Mouse (Mus musculus) limb, embryonic 13.5 days (tissue): ENCODE data around the gene Cym. TPM values are rescaled to one million over a fixed set of nuclear protein-coding genes. Genes with fewer than 3 reads are reported as not detected.

Experiments
- ATAC-seq: fragments of 200-750 bp; cut with Nextera tagmentation; 2 replicates; pipeline ENCODE4 v1.8.0; 2017; ENCODE audit warnings: low read depth, moderate number of reproducible peaks, moderate TSS enrichment; ENCODE audit not compliant: low FRiP score
- H3K27ac ChIP-seq: fragments of 300-500 bp; sonication (generic); 2 replicates; pipeline ENCODE4 v1.5.1; 2015; ENCODE audit warnings: inconsistent platforms, mild to moderate bottlenecking, moderate library complexity
- H3K27me3 ChIP-seq: fragments of 300-500 bp; sonication (generic); 2 replicates; pipeline ENCODE4 v1.6.1; 2015; ENCODE audit warnings: mild to moderate bottlenecking, inconsistent platforms
- H3K36me3 ChIP-seq: fragments of 300-500 bp; sonication (generic); 2 replicates; pipeline ENCODE4 v1.6.1; 2015; ENCODE audit warnings: inconsistent platforms, mild to moderate bottlenecking, moderate library complexity
- H3K4me1 ChIP-seq: fragments of 300-500 bp; sonication (generic); 2 replicates; pipeline ENCODE4 v1.6.1; 2015; ENCODE audit warnings: inconsistent platforms
- H3K4me2 ChIP-seq: fragments of 300-500 bp; sonication (generic); replicated peaks from 2 replicates; pipeline ENCODE4 v1.6.1; 2015; ENCODE audit warnings: inconsistent platforms, mild to moderate bottlenecking, moderate library complexity
- H3K4me3 ChIP-seq: fragments of 300-500 bp; sonication (generic); 2 replicates; pipeline ENCODE4 v1.5.1; 2015; ENCODE audit warnings: moderate library complexity, mild to moderate bottlenecking, inconsistent platforms
- H3K9ac ChIP-seq: fragments of 300-500 bp; sonication (generic); 2 replicates; pipeline ENCODE4 v1.6.1; 2015; ENCODE audit warnings: mild to moderate bottlenecking, inconsistent platforms
- H3K9me3 ChIP-seq: fragments of 300-500 bp; sonication (generic); 2 replicates; pipeline ENCODE4 v1.6.1; 2016; ENCODE audit warnings: inconsistent platforms
- WGBS: fragments of 180-500 bp; shearing (Covaris S2); methylation state at CpG from one replicate; pipeline ENCODE4 v1.1.7; 2015; 5-methylcytosine and 5-hydroxymethylcytosine counted together
- polyA plus RNA-seq: library from polyadenylated mRNA; unstranded; fragments of >200 nt; fragmentation: Nextera tagmentation; extraction: Ambion mirVana; gene quantifications from 2 replicates; pipeline ENCODE4 v1.2.1, GENCODE M21; 2015

The Cym gene
- 0.41 TPM in 1 of 2 replicates, not detected in the other for polyA plus RNA-seq

DNA sequence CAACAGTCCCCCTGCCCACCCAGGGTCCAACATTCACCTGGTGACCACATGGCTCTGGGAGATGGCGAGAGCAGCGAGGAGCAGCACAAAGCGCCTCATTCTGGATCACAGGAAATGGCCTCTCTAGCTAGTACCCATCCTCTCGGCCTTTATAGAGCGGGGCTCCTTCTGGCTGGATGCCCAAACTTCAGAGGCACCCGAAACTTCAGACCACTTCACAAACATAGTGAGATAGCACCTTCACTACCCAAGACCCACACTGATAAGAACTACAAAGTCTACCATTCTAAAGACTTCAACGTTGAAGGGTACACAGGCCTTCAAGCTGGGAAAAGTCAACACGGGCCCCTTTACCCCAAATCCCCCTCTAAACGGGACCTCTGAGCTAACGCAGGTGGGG is at the start of gene Cym:
Gene Cym (minus strand): TSS at position 125 of the 400 bp plus-strand sequence.
- Histone ChIP-seq H3K9ac (no peak within 1 kb of the TSS), H3K4me1 (no peaks in the 10 kb centered on the region), H3K9me3 (no peaks in the 10 kb centered on the region), H3K27me3 (no peaks in the 10 kb centered on the region), H3K4me3 (no peak within 1 kb of the TSS), H3K4me2 (no peak within 1 kb of the TSS), H3K36me3 (no peaks in the 10 kb centered on the region), H3K27ac (no peak within 1 kb of the TSS)
- WGBS: 75% methylated on average over 10 of the region's 10 CpGs
- no peak for ATAC-seq

DNA sequence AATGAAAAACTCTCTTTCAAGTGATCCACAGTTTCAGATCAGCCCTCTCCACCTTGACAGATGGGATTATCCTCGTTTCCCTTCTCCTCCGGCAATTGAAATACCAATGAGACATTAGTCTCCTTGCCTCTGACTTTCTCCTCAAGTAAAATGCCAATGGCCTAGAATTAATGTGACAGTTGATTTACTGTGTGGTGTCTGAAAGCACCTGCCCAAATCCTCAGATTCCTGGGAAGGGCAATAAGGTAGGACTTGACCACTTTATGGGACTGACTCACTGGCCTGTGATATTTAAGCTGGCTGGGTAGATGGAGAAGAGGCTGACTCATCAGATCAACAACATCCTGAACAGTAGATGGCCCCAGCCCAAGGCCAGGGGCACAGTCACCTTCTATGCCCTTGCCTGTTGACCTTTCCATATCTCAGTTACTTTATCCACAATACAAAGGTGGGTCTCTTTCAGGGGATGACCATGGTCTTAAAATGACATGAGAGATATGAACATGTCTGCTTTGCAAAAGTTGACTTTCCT is 45.3 kb upstream of the Cym start:
- Histone ChIP-seq H3K9ac (no peak overlapping the region), H3K4me2 (no peak overlapping the region), H3K4me3 (no peak overlapping the region), H3K9me3 (no peaks in the 10 kb centered on the region), H3K27ac (no peak overlapping the region), H3K27me3 (no peaks in the 10 kb centered on the region), H3K36me3 (no peaks in the 10 kb centered on the region), H3K4me1 (peaks cover 3% of the 10 kb centered on the region)
- no peak for ATAC-seq
- 69% methylated on average over 2 of the region's 2 CpGs for WGBS

DNA sequence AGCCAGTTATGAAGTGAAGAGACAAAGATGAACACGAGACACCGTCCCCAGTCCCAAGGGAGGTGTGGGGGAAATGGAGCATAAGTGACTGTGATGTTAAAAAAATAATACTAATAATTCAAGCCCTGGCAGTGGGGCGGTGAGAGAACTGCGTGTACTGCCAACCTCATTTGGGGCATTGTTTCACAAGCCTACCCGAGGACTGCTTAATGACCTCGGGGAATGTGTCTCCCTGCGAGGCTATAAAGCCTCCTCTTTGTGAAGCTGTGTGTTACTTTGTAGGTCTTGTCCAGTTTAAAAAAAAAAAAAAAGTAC is 40.3 kb upstream of the Cym start:
- H3K36me3 ChIP-seq: no peaks in the 10 kb centered on the region
- H3K27me3 ChIP-seq: no peaks in the 10 kb centered on the region
- WGBS: 29% methylated on average over 7 of the region's 7 CpGs
- H3K4me1 ChIP-seq: peaks cover 16% of the 10 kb centered on the region
- no peak overlapping the region for H3K4me3 ChIP-seq
- no peaks in the 10 kb centered on the region for H3K9me3 ChIP-seq
- peak overlapping the region; percentile 6; the same call in 1 of the 2 replicates for H3K27ac ChIP-seq
- H3K9ac ChIP-seq: peak overlapping the region; percentile 35; the same call in 1 of the 2 replicates
- no peak overlapping the region for H3K4me2 ChIP-seq
- ATAC-seq: no peak

DNA sequence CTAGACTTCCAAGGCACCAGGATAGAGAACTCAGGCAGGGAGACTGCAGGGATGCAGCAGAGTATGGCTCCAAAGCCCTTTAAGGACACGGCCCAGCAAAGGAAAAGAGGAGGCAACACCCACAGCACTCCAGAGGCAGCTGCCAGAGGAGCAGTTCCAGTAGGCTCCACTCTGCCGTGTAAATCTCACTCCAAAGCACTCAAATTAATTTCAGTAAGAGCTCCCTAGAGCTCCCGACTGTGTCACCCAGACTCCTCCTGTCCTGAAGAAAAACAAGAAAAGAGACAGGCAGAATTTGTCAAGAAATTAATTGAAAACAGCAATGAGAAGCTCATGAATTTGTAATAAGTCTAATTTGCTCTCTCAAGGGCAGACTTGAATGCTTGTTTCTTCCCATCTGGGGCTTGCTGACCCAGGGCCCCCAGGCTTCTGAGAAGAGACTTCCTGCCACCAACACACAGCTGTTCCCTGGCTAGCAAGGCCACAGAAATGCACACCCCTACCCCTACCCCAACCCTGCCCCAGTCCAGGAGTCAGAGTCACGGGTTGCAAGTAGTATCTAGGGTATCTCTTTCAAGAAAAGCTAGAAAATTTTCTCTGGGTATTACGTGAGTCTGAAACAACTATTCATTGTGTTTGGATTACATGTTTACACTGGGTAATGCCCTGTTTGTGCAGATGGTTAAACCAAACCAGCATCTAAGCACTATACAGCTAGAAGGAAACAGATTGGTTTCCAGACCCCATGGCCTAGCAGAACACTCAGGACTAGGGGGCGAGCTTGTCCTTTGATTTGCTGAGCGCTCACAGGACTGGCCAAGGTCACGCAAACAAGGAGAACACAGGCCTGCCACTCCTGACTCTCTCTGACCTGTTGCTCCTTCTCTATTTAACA is 39.7 kb upstream of the Cym start:
- no peak overlapping the region for H3K4me2 ChIP-seq
- no peak overlapping the region for H3K4me3 ChIP-seq
- H3K9ac ChIP-seq: peak overlapping the region; percentile 35; the same call in 1 of the 2 replicates
- 28% methylated on average over 8 of the region's 8 CpGs for WGBS
- no peaks in the 10 kb centered on the region for H3K9me3 ChIP-seq
- ATAC-seq: no peak
- H3K36me3 ChIP-seq: no peaks in the 10 kb centered on the region
- H3K27me3 ChIP-seq: no peaks in the 10 kb centered on the region
- H3K4me1 ChIP-seq: peaks cover 16% of the 10 kb centered on the region
- peak overlapping the region; percentile 6; the same call in 1 of the 2 replicates for H3K27ac ChIP-seq

DNA sequence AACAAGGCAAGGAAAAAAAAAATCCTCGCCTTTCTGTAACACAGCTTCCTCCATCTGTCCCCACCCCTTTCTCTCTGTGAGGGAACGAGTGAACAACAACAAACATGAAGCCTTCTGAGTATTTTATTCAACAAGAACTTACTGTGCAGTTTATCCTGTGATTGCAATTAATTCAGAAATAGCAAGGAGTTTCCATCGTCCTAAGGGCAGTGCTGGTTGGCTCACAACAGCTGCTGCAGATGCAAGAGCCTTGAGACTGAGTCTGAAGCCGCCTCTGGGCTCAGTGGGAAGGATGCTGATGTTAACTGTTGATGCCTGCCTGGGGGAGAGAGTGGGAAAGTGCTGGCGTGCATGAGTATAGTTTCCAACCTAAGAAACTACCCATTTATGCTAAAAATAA is 36.4 kb upstream of the Cym start:
- no peaks in the 10 kb centered on the region for H3K9me3 ChIP-seq
- peaks cover 16% of the 10 kb centered on the region for H3K4me1 ChIP-seq
- no peak overlapping the region for H3K4me3 ChIP-seq
- H3K36me3 ChIP-seq: no peaks in the 10 kb centered on the region
- no peak overlapping the region for H3K4me2 ChIP-seq
- no peak for ATAC-seq
- no peak overlapping the region for H3K27ac ChIP-seq
- no peaks in the 10 kb centered on the region for H3K27me3 ChIP-seq
- WGBS: 53% methylated on average over 5 of the region's 5 CpGs
- no peak overlapping the region for H3K9ac ChIP-seq

DNA sequence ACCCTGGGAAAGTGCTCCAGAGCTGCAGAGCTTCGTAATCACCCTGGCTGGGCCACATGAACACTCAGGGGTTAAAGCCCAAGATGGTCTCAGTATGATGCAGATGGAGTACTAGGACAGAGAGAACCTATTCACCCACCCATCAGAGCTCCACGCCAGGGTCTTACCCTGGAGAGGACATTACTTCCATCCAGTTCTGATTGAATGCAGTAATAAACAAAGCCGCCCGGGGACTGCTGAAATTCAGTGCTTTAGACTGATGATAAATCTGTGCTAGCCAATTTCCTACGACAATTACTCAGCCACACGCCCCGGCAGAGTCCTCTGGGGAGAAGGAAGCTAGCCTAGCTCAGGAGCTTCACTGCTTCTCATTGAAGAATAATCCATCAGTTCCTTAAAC is 35.2 kb upstream of the Cym start:
- Histone ChIP-seq H3K27me3 (no peaks in the 10 kb centered on the region), H3K4me2 (no peak overlapping the region), H3K36me3 (no peaks in the 10 kb centered on the region), H3K4me3 (no peak overlapping the region), H3K9me3 (no peaks in the 10 kb centered on the region), H3K9ac (no peak overlapping the region), H3K27ac (no peak overlapping the region), H3K4me1 (peaks cover 12% of the 10 kb centered on the region)
- no peak for ATAC-seq
- 47% methylated on average over 7 of the region's 7 CpGs for WGBS

DNA sequence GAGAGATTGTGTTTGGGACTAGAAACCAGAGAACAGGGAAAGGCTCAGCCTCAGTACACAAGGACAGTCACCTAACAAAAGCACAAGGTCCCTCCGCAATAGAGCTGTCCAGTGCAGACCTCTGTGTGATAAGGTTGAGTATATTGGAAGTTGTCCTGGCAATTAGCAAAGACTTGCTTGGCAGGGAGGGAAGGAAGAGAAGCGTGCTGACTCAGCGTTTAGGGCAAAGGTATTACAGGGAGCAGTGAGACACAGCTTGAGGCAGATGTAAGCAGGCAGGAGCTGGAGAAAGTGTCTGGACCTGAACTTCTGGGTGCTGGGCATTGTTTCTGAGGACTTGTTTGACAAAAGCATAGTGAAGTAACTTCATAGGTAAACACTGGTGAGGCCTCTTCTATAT is 34.5 kb upstream of the Cym start:
- Histone ChIP-seq H3K27ac (no peak overlapping the region), H3K9ac (no peak overlapping the region), H3K4me2 (no peak overlapping the region), H3K27me3 (no peaks in the 10 kb centered on the region), H3K4me1 (peaks cover 4% of the 10 kb centered on the region), H3K9me3 (no peaks in the 10 kb centered on the region), H3K36me3 (no peaks in the 10 kb centered on the region), H3K4me3 (no peak overlapping the region)
- 88% methylated on average over 3 of the region's 3 CpGs for WGBS
- no peak for ATAC-seq

DNA sequence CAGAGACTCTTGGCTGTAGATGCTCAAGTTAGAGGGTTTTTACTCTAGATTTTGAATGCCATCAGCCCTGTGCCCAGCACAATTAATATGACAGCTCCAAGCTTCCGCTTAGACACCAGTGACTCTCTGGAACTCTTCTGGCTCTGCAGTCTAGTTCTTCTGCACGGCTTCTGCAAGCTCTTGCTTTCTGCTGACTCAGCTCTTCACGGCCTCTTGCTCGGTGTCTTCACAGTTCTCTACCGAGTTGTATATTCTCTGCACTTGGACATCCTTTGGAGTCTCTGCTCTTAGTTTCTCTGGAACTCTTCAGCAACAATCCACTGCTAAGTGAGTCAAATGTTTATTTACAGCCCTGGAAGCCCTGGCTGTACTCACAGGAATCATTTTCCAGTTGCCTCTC is 32.4 kb upstream of the Cym start:
- Histone ChIP-seq H3K36me3 (no peaks in the 10 kb centered on the region), H3K27me3 (no peaks in the 10 kb centered on the region), H3K4me3 (no peak overlapping the region), H3K4me2 (no peak overlapping the region), H3K9ac (no peak overlapping the region), H3K9me3 (no peaks in the 10 kb centered on the region), H3K27ac (no peak overlapping the region), H3K4me1 (no peaks in the 10 kb centered on the region)
- ATAC-seq: no peak
- 75% methylated on average over 5 of the region's 5 CpGs for WGBS

DNA sequence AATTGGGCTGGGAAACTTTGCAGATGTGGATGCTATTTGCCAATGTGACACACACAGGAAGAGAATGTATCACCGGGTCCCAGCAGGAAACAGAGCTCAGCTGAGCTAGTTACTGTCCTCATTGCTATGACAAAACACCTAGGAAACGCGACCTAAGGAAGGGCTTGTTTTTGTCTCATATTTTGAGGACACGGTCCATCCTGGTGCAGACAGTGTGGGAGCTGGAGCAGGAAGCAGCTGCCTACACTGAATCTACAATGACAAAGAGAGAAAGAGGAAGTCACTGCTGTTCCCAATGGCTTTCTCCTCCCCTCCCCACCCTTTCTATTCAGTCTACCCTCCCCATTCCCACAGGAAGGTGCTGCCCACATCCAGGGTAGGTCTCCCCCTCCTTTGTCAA is 30.5 kb upstream of the Cym start:
- Histone ChIP-seq H3K9ac (no peak overlapping the region), H3K27ac (no peak overlapping the region), H3K4me2 (no peak overlapping the region), H3K27me3 (no peaks in the 10 kb centered on the region), H3K4me3 (no peak overlapping the region), H3K4me1 (no peaks in the 10 kb centered on the region), H3K36me3 (no peaks in the 10 kb centered on the region), H3K9me3 (no peaks in the 10 kb centered on the region)
- 80% methylated on average over 4 of the region's 4 CpGs for WGBS
- no peak for ATAC-seq

DNA sequence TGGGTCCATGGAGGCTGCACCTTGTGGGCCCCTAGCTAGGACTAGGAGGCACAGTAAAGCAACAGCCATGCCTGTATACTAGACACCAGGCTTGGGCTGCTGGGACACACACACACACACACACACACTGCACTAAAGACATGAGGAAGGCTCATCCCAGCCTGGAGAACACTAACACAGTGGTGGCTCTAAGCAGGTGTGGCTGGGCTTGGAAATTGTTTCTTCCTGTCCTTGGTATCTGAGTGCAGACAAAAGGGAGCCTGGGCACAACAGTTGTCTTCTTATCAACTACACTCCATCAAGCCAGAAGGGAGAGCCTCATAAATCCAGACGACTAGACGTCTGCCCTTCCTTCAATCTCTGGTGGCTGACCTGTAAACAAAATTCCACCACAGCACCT is 28.8 kb upstream of the Cym start:
- 11% methylated on average over 2 of the region's 2 CpGs for WGBS

DNA sequence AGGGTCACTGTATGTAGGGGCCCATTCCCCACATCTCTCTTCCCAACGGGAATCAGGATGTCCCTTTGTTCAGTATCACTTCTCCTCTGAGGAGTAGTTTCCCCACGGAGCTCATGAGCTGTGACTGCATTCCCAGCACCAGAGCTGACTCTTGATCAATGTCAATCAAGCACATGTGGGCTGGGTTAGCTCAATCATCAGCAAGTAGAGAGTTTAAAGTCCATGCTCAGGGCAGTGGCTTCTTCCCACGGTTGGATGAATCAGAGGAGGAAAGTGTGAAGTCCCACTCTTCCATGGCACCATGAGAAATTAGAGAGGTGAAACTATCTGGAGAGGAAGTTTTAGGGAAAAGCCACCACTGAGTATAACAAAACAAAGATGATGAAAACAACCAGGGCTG is 27.5 kb upstream of the Cym start:
- Histone ChIP-seq H3K9ac (no peak overlapping the region), H3K36me3 (no peaks in the 10 kb centered on the region), H3K27me3 (0 out of 2 replicates have a peak, but pooled peaks cover 4% of the 10 kb centered on the region), H3K9me3 (no peaks in the 10 kb centered on the region), H3K4me3 (no peak overlapping the region), H3K27ac (no peak overlapping the region), H3K4me2 (no peak overlapping the region), H3K4me1 (no peaks in the 10 kb centered on the region)
- 67% methylated on average over 3 of the region's 3 CpGs for WGBS
- ATAC-seq: no peak

More for the DNA sequence above, 28.8 kb upstream of the Cym start:
- ATAC-seq: no peak
- Histone ChIP-seq H3K36me3 (no peaks in the 10 kb centered on the region), H3K9me3 (no peaks in the 10 kb centered on the region), H3K27me3 (no peaks in the 10 kb centered on the region), H3K4me3 (no peak overlapping the region), H3K9ac (no peak overlapping the region), H3K4me2 (no peak overlapping the region), H3K27ac (no peak overlapping the region), H3K4me1 (no peaks in the 10 kb centered on the region)

DNA sequence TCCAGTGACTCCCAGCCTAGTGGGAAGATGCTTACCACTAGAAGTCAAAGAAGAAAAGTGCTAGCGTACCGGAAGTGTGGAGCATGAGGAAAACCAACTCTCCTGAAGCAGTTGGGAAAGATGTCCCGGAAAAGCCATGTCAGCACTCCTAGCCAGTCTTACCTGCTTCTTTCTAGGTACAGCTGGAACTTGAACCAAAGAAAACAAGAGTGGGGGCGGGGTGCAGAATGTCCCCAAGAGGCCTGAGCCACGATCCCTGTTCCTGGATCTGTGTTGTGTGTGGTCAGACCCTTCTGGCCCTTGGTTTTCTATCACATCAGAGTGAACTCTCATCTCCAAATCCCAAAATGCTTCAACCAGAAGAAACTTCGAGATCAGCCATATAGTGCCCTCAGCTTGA is 25.3 kb upstream of the Cym start:
- 87% methylated on average over 6 of the region's 6 CpGs for WGBS

More for the DNA sequence above, 25.3 kb upstream of the Cym start:
- Histone ChIP-seq H3K4me2 (no peak overlapping the region), H3K4me1 (no peaks in the 10 kb centered on the region), H3K4me3 (no peak overlapping the region), H3K27me3 (0 out of 2 replicates have a peak, but pooled peaks cover 4% of the 10 kb centered on the region), H3K9ac (no peak overlapping the region), H3K27ac (no peak overlapping the region), H3K9me3 (no peaks in the 10 kb centered on the region), H3K36me3 (no peaks in the 10 kb centered on the region)
- ATAC-seq: no peak
